Mouse (Mus musculus) spleen, adult 2 months (tissue): ENCODE measurements around the gene Tpd52l1.

ENCODE experiments used
- CTCF ChIP-seq: fragments of 200-500 bp; IDR thresholded peaks from 2 replicates; pipeline ENCODE4 v1.5.1; 2011; ENCODE audit warnings: mild to moderate bottlenecking, inconsistent platforms; ENCODE audit not compliant: insufficient read depth, insufficient read length, insufficient replicate concordance; ENCODE audit errors: extremely low read depth
- POLR2A ChIP-seq: fragments of 200-500 bp; IDR thresholded peaks from 2 replicates; pipeline ENCODE4 v1.6.1; 2011; ENCODE audit warnings: low read depth, low read length, inconsistent platforms

- TF ChIP-seq CTCF (no peak), POLR2A (no peak)
These were observed 92.8 kb downstream of the Tpd52l1 start for GRCm38 (mm10) chr10:31352845-31353427.
